Mouse (Mus musculus): ENCODE data around the gene Cyb5rl. TPM values are rescaled to one million over a fixed set of nuclear protein-coding genes. Genes with fewer than 3 reads are reported as not detected.
"Not testable (repeated sequence)": the region's sequence is repeated elsewhere in the genome, so short reads cannot be mapped to it uniquely, and the experiment has no call there.

Cyb5rl gene
- polyA plus RNA-seq, 1 experiment = 7.0 TPM

DNA sequence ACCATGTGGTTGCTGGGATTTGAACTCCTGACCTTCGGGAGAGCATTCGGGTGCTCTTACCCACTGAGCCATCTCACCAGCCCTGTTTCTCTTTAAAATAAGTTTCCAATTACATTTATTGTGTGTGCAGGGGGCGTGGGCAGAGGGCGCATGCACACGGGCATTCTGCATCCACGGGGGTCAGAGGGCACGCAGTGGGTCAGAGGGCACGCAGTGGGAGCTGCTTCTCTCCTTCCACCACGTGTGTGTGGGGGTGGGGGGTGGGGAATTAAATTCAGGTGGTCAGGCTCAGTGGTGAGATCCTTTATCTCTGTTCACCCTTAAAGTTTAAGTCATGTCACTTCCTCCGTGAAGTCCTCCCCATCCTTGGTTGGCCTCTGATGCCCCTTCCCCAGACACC lies 31.6 kb downstream of the Cyb5rl start:
- no peak for TF ChIP-seq POLR2A (IDR thresholded peaks at IDR 0.05; ENCODE audit: borderline replicate concordance, low read depth, low read length)
- no peak for TF ChIP-seq CTCF (IDR thresholded peaks at IDR 0.05; ENCODE audit: low read depth, low read length)
- peaks cover 6% of the 10 kb centered on the region; the same call in 1 of the 2 replicates for H3K4me1 ChIP-seq (ENCODE audit: control insufficient read depth, insufficient read depth, low read length)
- no peak overlapping the region for H3K27ac ChIP-seq (ENCODE audit: insufficient read depth, low read depth, low read length)
- no peak overlapping the region for H3K4me3 ChIP-seq (ENCODE audit: insufficient read depth, low read length)

DNA sequence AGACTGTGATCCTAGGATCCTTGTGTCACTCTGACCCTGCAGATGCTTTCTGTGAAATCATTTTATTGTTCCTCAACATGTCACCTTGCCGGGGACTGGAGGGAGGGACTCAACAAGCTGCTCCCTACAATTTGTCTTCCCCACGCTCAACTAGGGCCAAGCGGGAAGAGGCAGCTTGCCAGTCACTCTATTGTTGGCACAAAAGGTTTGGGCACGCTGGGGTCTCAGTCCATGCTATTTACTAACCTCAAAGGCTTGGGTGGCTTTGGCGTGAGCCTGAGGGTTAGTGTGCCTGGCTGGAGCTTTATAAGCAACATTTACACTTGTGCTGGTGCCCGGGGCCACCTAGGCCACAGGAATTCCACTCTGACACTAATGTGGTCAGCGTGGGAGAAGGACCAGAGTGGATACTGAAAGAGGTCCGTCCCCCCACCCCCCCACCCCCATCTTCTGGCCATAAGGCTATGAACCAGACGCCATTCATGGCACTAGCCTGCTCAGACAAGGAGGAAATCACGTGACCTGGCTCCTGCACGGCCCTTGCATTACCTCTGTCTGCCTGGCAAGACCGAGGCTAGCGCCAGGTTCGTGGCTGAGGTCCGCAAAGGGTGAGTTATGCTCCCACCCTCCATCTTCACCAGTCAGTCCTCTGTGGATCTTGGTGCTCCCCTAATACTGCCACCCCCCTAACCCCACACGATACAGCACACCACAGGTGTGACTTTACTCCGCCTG lies 32.2 kb downstream of the Cyb5rl start:
- H3K4me1 ChIP-seq (ENCODE audit: control insufficient read depth, insufficient read depth, low read length) = peaks cover 6% of the 10 kb centered on the region; the same call in 1 of the 2 replicates
- no peak overlapping the region for H3K27ac ChIP-seq (ENCODE audit: insufficient read depth, low read depth, low read length)
- H3K4me3 ChIP-seq (ENCODE audit: insufficient read depth, low read length) = no peak overlapping the region
- TF ChIP-seq CTCF (IDR thresholded peaks at IDR 0.05; ENCODE audit: low read depth, low read length) = no peak

DNA sequence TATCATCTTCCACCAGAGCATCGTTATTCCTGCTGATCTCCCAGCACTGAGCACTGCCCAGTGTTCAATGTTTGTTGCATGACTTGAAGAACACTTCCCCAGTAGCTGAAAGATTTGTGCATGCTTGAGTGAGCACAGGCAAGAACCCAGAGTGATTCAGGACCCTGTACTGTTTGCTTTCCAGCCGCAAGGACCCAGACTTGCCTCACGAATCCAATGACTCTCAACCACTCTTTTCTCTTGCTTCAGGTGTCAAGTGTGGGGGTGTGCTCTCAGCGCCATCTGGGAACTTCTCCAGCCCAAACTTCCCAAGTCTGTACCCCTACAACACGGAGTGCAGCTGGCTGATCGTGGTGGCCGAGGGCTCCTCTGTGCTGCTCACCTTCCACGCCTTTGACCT lies 35.4 kb downstream of the Cyb5rl start:
- Histone ChIP-seq H3K27ac (ENCODE audit: insufficient read depth, low read depth, low read length) (no peak overlapping the region), H3K4me1 (ENCODE audit: control insufficient read depth, insufficient read depth, low read length) (no peaks in the 10 kb centered on the region), H3K4me3 (ENCODE audit: insufficient read depth, low read length) (no peak overlapping the region)
- no peak for TF ChIP-seq CTCF (IDR thresholded peaks at IDR 0.05; ENCODE audit: low read depth, low read length)
- TF ChIP-seq POLR2A (IDR thresholded peaks at IDR 0.05; ENCODE audit: borderline replicate concordance, low read depth, low read length) = no peak

DNA sequence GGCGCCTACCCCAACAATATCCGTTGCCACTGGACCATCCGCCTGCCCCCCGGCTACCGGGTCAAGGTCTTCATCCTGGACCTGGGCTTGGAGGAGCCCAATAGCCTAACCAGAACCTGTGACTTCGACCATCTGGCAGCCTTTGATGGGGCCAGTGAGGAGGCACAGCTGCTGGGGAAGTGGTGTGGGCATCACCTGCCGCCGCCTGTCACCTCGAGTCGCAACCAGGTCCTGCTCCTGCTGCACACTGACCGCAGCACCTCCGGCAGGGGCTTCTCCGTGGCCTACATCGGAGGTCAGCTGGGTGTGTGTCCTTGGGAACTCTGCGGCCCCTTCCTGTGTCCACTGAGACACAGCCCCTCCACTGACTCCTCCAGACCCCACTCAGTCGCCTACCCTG lies 40.0 kb downstream of the Cyb5rl start:
- no peak for TF ChIP-seq POLR2A (IDR thresholded peaks at IDR 0.05; ENCODE audit: borderline replicate concordance, low read depth, low read length)
- TF ChIP-seq CTCF (IDR thresholded peaks at IDR 0.05; ENCODE audit: low read depth, low read length) = no peak
- Histone ChIP-seq H3K27ac (ENCODE audit: insufficient read depth, low read depth, low read length) (no peak overlapping the region), H3K4me3 (ENCODE audit: insufficient read depth, low read length) (no peak overlapping the region), H3K4me1 (ENCODE audit: control insufficient read depth, insufficient read depth, low read length) (no peaks in the 10 kb centered on the region)

DNA sequence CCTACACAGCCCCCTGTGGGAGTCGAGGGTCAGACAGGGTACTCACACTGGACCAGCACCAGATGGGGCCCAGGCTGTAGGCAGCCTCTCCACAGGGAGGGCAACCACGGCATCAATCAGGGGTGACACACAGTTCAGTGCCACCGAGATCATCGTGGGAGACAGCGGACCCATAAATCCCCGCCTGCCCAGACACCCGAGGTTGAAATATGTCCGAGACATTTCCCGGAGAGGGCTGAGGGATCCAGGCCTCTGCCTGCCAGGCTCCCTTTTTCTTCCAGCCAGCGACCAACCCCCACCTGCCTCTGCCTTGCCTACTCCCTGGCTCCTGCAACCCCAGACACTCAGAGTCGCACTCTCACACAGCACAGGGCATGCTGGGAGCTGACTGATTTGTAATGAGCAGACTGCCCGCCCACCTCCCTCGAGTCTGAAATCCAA lies 41.5 kb downstream of the Cyb5rl start:
- Histone ChIP-seq H3K27ac (ENCODE audit: insufficient read depth, low read depth, low read length) (no peak overlapping the region), H3K4me3 (ENCODE audit: insufficient read depth, low read length) (no peak overlapping the region), H3K4me1 (ENCODE audit: control insufficient read depth, insufficient read depth, low read length) (no peaks in the 10 kb centered on the region)
- TF ChIP-seq CTCF (IDR thresholded peaks at IDR 0.05; ENCODE audit: low read depth, low read length) = no peak
- no peak for TF ChIP-seq POLR2A (IDR thresholded peaks at IDR 0.05; ENCODE audit: borderline replicate concordance, low read depth, low read length)

DNA sequence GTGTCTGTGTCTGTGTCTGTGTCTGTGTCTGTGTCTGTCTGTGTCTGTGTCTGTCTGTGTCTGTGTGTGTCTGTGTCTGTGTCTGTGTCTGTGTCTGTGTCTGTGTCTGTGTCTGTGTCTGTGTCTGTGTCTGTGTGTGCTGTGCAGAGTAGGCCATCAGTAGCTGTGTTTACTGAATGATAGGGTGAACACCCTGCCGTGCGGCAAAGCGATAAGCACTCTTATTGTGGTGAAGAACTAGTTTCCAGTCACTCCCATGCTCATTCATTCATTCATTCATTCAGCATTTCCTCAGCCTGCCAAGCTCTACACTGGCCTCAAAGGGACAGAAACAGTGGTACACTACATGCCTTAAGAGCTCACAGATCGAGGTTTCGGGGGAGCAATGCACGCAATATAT lies 42.4 kb downstream of the Cyb5rl start:
- not testable (repeated sequence) for H3K4me3 ChIP-seq (ENCODE audit: insufficient read depth, low read length); H3K4me1 ChIP-seq (ENCODE audit: control insufficient read depth, insufficient read depth, low read length); H3K27ac ChIP-seq (ENCODE audit: insufficient read depth, low read depth, low read length)

DNA sequence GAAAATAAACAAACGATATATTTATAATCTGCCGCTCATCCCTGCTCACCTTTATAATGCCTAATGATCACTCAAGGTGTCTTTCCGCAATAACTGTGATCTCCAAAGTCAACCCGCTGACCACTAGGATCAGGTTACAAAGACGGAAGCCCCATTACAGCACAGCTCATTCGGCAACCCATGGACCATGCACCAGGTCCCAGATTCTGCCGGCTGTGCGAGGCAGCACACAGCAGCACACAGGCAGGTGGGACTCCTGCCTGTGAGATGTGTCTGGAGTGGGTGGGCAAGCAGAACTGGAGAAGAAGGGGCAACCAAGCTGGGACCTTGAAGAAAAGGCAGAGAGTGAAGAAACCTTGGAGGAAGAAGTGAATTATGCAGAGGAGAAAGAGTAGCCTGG lies 47.5 kb downstream of the Cyb5rl start:
- Histone ChIP-seq H3K4me1 (ENCODE audit: control insufficient read depth, insufficient read depth, low read length) (no peaks in the 10 kb centered on the region), H3K4me3 (ENCODE audit: insufficient read depth, low read length) (no peak overlapping the region), H3K27ac (ENCODE audit: insufficient read depth, low read depth, low read length) (no peak overlapping the region)
- TF ChIP-seq CTCF (IDR thresholded peaks at IDR 0.05; ENCODE audit: low read depth, low read length) = no peak
- TF ChIP-seq POLR2A (IDR thresholded peaks at IDR 0.05; ENCODE audit: borderline replicate concordance, low read depth, low read length) = no peak

DNA sequence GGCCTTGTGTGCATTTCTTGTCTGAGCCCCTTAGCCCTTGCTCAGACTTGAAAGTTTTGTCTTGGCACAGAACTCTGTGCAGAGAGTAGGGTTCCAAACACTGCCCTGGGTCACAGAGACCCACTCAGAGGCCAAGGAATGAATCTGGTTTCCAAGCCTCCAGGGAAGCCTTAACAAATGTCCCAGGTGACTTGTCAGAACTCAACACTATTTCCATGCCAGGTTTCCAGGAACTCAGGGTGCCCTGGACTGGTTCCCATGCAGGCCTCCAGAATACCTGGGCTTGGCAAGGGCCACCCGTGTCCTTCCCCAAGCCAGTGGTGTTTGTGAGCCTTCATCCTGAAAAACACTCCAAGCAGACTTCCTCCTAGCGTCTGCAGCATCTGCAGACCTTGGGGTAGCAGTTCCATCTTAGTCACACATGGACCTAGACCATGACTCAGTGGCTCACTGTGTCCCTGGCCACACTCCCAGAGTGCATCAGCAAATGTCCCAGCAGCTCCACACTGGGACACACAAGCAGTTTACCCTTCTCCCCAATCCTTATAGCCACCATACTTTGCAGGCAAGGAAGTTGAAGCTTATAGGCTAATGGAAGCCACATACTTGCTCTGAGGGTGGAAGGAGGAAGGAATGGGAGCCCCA lies 51.1 kb downstream of the Cyb5rl start:
- H3K27ac ChIP-seq (ENCODE audit: insufficient read depth, low read depth, low read length) = no peak overlapping the region
- H3K4me1 ChIP-seq (ENCODE audit: control insufficient read depth, insufficient read depth, low read length) = no peaks in the 10 kb centered on the region
- H3K4me3 ChIP-seq (ENCODE audit: insufficient read depth, low read length) = no peak overlapping the region
- TF ChIP-seq POLR2A (IDR thresholded peaks at IDR 0.05; ENCODE audit: borderline replicate concordance, low read depth, low read length) = no peak
- no peak for TF ChIP-seq CTCF (IDR thresholded peaks at IDR 0.05; ENCODE audit: low read depth, low read length)

DNA sequence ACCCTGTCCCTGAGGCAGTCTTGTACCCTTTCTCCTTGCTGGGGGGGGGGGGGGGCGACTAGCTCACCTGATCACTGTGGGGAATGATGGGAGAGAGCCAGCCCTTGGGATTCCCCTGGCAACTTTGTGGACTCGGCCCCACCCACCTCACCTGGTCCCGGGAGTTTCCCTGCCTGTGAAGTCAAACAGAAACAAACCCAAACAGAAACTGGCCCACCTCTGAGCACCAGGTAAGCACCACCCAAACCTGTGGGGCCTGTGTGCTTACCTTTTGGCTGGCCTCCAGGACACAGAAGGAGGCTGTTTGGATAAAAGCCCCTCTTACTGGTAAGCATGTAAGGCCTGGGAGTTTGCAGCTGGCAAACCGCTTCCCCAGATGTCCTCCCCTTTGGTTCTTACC lies 52.3 kb downstream of the Cyb5rl start:
- Histone ChIP-seq H3K27ac (ENCODE audit: insufficient read depth, low read depth, low read length) (no peak overlapping the region), H3K4me3 (ENCODE audit: insufficient read depth, low read length) (no peak overlapping the region), H3K4me1 (ENCODE audit: control insufficient read depth, insufficient read depth, low read length) (no peaks in the 10 kb centered on the region)
- TF ChIP-seq CTCF (IDR thresholded peaks at IDR 0.05; ENCODE audit: low read depth, low read length) = no peak
- TF ChIP-seq POLR2A (IDR thresholded peaks at IDR 0.05; ENCODE audit: borderline replicate concordance, low read depth, low read length) = no peak

DNA sequence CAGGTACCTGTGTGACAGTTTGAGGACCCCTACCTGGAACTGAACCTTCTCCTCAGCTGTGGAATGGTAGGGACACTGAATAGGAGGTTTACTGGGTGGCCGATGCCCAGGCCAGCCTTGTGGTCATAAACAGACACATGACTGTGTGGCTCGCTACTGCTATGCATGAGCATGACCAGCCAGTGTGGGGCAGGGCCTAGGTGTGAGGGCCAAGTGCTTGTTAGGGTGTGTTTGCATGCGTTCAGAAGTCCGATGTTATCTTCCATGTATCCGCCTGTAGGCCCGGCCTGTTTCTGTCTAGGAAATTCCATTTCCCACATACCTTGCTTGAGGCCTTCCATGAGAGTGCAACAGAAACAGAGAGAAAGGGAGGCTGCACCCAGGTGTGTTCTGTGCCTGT lies 53.9 kb downstream of the Cyb5rl start:
- Histone ChIP-seq H3K4me3 (ENCODE audit: insufficient read depth, low read length) (no peak overlapping the region), H3K4me1 (ENCODE audit: control insufficient read depth, insufficient read depth, low read length) (no peaks in the 10 kb centered on the region), H3K27ac (ENCODE audit: insufficient read depth, low read depth, low read length) (no peak overlapping the region)
- no peak for TF ChIP-seq CTCF (IDR thresholded peaks at IDR 0.05; ENCODE audit: low read depth, low read length)
- no peak for TF ChIP-seq POLR2A (IDR thresholded peaks at IDR 0.05; ENCODE audit: borderline replicate concordance, low read depth, low read length)
